Mouse (Mus musculus) neural tube, embryonic 13.5 days (tissue): Measurements from ENCODE around the gene Adgrl1. TPM values are rescaled to one million over a fixed set of nuclear protein-coding genes. Genes with fewer than 3 reads are reported as not detected.

Source experiments
- ATAC-seq: fragments of 200-750 bp; cut with Nextera tagmentation; 2 replicates; pipeline ENCODE4 v1.8.0; 2017; ENCODE audit warnings: low read depth, mild to moderate bottlenecking, moderate TSS enrichment, moderate library complexity
- H3K27ac ChIP-seq: fragments of 300-500 bp; sonication (generic); replicated peaks from 2 replicates; pipeline ENCODE4 v1.5.1; 2015; ENCODE audit warnings: moderate library complexity, mild to moderate bottlenecking, inconsistent platforms
- H3K27me3 ChIP-seq: fragments of 300-500 bp; sonication (generic); 2 replicates; pipeline ENCODE4 v1.6.1; 2015; ENCODE audit warnings: mild to moderate bottlenecking, inconsistent platforms
- H3K36me3 ChIP-seq: fragments of 300-500 bp; sonication (generic); 2 replicates; pipeline ENCODE4 v1.6.1; 2015; ENCODE audit warnings: mild to moderate bottlenecking, inconsistent platforms
- H3K4me1 ChIP-seq: fragments of 300-500 bp; sonication (generic); replicated peaks from 2 replicates; pipeline ENCODE4 v1.6.1; 2015; ENCODE audit warnings: inconsistent platforms
- H3K4me2 ChIP-seq: fragments of 300-500 bp; sonication (generic); 2 replicates; pipeline ENCODE4 v1.6.1; 2015; ENCODE audit warnings: inconsistent platforms, mild to moderate bottlenecking, moderate library complexity
- H3K4me3 ChIP-seq: fragments of 300-500 bp; sonication (generic); 2 replicates; pipeline ENCODE4 v1.5.1; 2015; ENCODE audit warnings: mild to moderate bottlenecking, inconsistent platforms
- H3K9ac ChIP-seq: fragments of 300-500 bp; sonication (generic); 2 replicates; pipeline ENCODE4 v1.6.1; 2015; ENCODE audit warnings: moderate library complexity, mild to moderate bottlenecking, inconsistent platforms
- H3K9me3 ChIP-seq: fragments of 300-500 bp; sonication (generic); 2 replicates; pipeline ENCODE4 v1.6.1; 2016; ENCODE audit warnings: inconsistent platforms
- WGBS: fragments of 180-500 bp; shearing (Covaris S2); methylation state at CpG from one replicate; pipeline ENCODE4 v1.1.7; 2015; 5-methylcytosine and 5-hydroxymethylcytosine counted together
- polyA plus RNA-seq: library from polyadenylated mRNA; unstranded; fragments of >200 nt; fragmentation: Nextera tagmentation; extraction: Ambion mirVana; gene quantifications from 2 replicates; pipeline ENCODE4 v1.2.1, GENCODE M21; 2015

Gene Adgrl1
- polyA plus RNA-seq, 1 experiment from 2014 or later, result 40.1 TPM

GRCm38 (mm10) chr8:83892061-83892460 is 7.8 kb upstream of the Adgrl1 start:
- Histone ChIP-seq H3K4me2 (no peak overlapping the region), H3K9ac (no peak overlapping the region), H3K4me1 (peaks cover 7% of the 10 kb centered on the region), H3K27me3 (peaks cover 28% of the 10 kb centered on the region), H3K4me3 (no peak overlapping the region), H3K9me3 (no peaks in the 10 kb centered on the region), H3K36me3 (no peaks in the 10 kb centered on the region), H3K27ac (no peak overlapping the region)
- 66% methylated on average over 4 of the region's 4 CpGs for WGBS
- ATAC-seq, result no peak

- H3K4me1 ChIP-seq, result peaks cover 25% of the 10 kb centered on the region
- under 1% methylated on average over 5 of the region's 5 CpGs for WGBS
- H3K9me3 ChIP-seq, result no peaks in the 10 kb centered on the region
- no peaks in the 10 kb centered on the region for H3K36me3 ChIP-seq
- ATAC-seq, result no peak
- no peak overlapping the region for H3K4me3 ChIP-seq
- no peak overlapping the region for H3K27ac ChIP-seq
- no peak overlapping the region for H3K9ac ChIP-seq
- peaks cover 28% of the 10 kb centered on the region for H3K27me3 ChIP-seq
- H3K4me2 ChIP-seq, result no peak overlapping the region
Observed at GRCm38 (mm10) chr8:83893915-83894314, 6.0 kb upstream of the Adgrl1 start.

DNA sequence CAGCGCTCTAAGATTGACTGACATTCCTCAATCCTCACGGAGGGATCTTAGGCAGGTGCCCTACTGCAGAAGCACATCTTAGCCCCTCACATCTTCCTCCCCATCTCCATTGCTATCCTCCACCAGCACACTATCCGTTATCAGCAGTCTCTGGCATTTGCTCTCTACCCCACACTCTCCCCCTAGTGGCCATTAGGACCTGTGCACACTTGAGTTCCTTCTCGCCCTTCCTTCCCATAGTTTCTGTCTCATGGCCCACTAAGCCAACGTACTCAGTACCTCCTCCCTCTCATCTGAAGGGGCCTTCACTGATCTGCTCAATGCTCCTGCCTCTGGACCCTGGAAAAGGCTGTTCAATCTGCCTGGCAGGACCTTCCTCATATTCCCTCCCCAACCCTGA is 4.0 kb upstream of the Adgrl1 start:
- no peak overlapping the region for H3K4me3 ChIP-seq
- H3K4me2 ChIP-seq, result no peak overlapping the region
- no peaks in the 10 kb centered on the region for H3K36me3 ChIP-seq
- ATAC-seq, result no peak
- peaks cover 25% of the 10 kb centered on the region for H3K4me1 ChIP-seq
- no peaks in the 10 kb centered on the region for H3K9me3 ChIP-seq
- H3K27me3 ChIP-seq, result peaks cover 28% of the 10 kb centered on the region
- WGBS, result 6% methylated on average over 5 of the region's 5 CpGs
- H3K27ac ChIP-seq, result no peak overlapping the region
- H3K9ac ChIP-seq, result no peak overlapping the region

DNA sequence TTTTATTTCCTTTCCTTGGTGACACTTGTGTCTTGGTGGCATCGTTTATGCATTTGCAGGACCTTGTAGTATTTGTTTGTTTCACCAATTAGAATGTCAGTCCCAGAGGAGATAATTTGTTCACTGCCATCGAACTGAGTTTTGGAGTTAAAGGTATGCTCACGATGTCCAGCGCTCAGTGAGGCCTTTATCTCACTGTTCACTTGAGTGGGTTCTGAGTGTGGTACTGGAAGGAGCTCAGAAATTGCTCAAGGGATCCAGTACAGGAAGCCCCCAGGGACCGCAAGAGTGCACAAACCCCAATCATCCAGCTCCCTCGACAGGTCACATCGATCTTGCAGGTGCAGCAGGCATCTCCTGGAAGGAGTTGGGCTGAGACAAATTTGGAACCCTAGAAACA is 3.4 kb upstream of the Adgrl1 start:
- Histone ChIP-seq H3K27ac (no peak overlapping the region), H3K4me3 (no peak overlapping the region), H3K36me3 (no peaks in the 10 kb centered on the region), H3K4me1 (peaks cover 25% of the 10 kb centered on the region), H3K9me3 (no peaks in the 10 kb centered on the region), H3K9ac (no peak overlapping the region), H3K4me2 (peak overlapping the region; percentile 80; the same call in 1 of the 2 replicates), H3K27me3 (peaks cover 28% of the 10 kb centered on the region)
- ATAC-seq, result no peak
- 84% methylated on average over 7 of the region's 7 CpGs for WGBS

GRCm38 (mm10) chr8:83897211-83897610 is 2.7 kb upstream of the Adgrl1 start:
- H3K9ac ChIP-seq, result peak overlapping the region; percentile 62
- H3K36me3 ChIP-seq, result no peaks in the 10 kb centered on the region
- H3K9me3 ChIP-seq, result no peaks in the 10 kb centered on the region
- 0 out of 2 replicates have a peak overlapping the region, but pooled peaks have one; percentile 13 for H3K27ac ChIP-seq
- peak overlapping the region; percentile 26 for H3K4me3 ChIP-seq
- H3K4me2 ChIP-seq, result peak overlapping the region; percentile 80
- peaks cover 32% of the 10 kb centered on the region for H3K4me1 ChIP-seq
- under 1% methylated on average over 26 of the region's 26 CpGs for WGBS
- H3K27me3 ChIP-seq, result peaks cover 24% of the 10 kb centered on the region
- ATAC-seq, result no peak

DNA sequence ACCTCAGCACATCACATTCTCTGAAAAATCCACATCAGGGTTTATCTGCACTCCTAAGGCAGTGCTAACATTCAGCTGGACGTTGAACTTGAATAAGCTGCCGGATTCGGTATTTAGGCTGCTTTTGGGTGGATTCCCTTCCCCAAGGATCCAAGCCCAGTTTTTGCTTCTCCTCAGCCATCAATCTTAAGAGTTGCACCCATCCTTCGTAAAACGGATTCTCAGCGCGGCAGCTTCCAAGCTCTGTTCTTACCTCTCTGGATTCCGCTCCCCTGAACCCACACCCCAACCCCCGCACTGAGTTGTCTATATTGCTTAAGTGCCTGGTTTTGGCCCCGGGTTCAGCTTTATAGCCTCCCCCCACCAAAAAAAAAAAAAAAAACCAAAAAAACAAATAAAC is 1.4 kb upstream of the Adgrl1 start:
- Histone ChIP-seq H3K4me2 (peak overlapping the region; percentile 80), H3K27me3 (peaks cover 17% of the 10 kb centered on the region), H3K9ac (peak overlapping the region; percentile 98), H3K27ac (peak overlapping the region; percentile 99), H3K9me3 (no peaks in the 10 kb centered on the region), H3K4me3 (peak overlapping the region; percentile 93), H3K4me1 (peaks cover 44% of the 10 kb centered on the region), H3K36me3 (no peaks in the 10 kb centered on the region)
- ATAC-seq, result no peak
- 2% methylated on average over 10 of the region's 10 CpGs for WGBS

- Histone ChIP-seq H3K27ac (peak overlapping the region; percentile 99), H3K36me3 (no peaks in the 10 kb centered on the region), H3K27me3 (peaks cover 17% of the 10 kb centered on the region), H3K4me2 (peak overlapping the region; percentile 80), H3K9me3 (no peaks in the 10 kb centered on the region), H3K4me1 (peaks cover 50% of the 10 kb centered on the region), H3K9ac (peak overlapping the region; percentile 98), H3K4me3 (peak overlapping the region; percentile 93)
- peak; percentile 6 for ATAC-seq
- under 1% methylated on average over 13 of the region's 13 CpGs for WGBS
Observed at GRCm38 (mm10) chr8:83898985-83899362, 931 bp upstream of the Adgrl1 start.

DNA sequence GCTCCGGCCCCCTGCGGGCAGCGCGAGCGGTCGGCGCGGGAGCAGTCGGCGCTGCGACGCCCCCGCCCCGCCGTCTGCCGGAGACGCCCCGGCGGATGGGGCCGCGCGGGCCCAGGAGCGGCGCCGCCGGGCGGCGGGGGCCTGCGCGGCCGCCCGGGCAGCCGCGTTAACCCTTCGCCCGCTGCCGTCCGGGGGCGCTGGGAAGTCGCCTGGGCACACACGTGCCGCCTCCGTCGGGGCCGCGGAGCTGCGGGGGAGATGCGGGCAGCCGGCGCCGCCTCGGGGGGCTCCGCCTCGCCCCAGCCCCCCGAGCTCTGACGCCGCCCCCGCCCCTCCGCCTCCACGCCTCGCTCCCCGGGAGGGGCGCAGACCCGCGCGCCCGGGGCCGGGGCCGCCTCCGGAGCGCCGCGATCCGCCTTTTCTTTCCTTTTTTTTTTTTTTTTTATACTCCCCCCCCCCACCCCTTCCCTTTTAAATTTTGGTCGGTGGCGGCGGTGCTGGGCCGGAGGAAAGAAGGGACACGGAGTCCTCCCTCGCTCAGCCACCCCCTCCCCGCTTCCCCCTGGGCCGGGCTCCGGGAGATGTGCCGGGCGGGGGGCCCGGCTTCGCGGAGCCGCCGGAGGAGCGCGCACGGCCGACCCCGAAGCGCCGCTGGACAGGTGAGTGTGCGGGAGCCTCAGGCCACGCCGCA is 506 bp downstream of the Adgrl1 start:
- Histone ChIP-seq H3K27ac (peak overlapping the region; percentile 99), H3K9me3 (no peaks in the 10 kb centered on the region), H3K36me3 (0 out of 2 replicates have a peak, but pooled peaks cover under 1% of the 10 kb centered on the region), H3K4me1 (peaks cover 63% of the 10 kb centered on the region), H3K9ac (peak overlapping the region; percentile 98), H3K4me2 (peak overlapping the region; percentile 80), H3K27me3 (peaks cover 4% of the 10 kb centered on the region), H3K4me3 (peak overlapping the region; percentile 93)
- WGBS, result 1% methylated on average over 71 of the region's 100 CpGs
- 0 out of 2 replicates have a peak, but pooled peaks have one; percentile 0 for ATAC-seq

- 1% methylated on average over 30 of the region's 40 CpGs for WGBS
- Histone ChIP-seq H3K4me1 (peaks cover 66% of the 10 kb centered on the region), H3K9ac (peak overlapping the region; percentile 98), H3K4me2 (peak overlapping the region; percentile 80), H3K4me3 (peak overlapping the region; percentile 93), H3K9me3 (no peaks in the 10 kb centered on the region), H3K27me3 (no peaks in the 10 kb centered on the region; the same call in 1 of the 2 replicates), H3K36me3 (0 out of 2 replicates have a peak, but pooled peaks cover 3% of the 10 kb centered on the region), H3K27ac (peak overlapping the region; percentile 99)
- no peak for ATAC-seq
Observed at GRCm38 (mm10) chr8:83900957-83901270, 1.0 kb downstream of the Adgrl1 start.

GRCm38 (mm10) chr8:83901566-83902485 is 1.9 kb downstream of the Adgrl1 start:
- peaks cover 64% of the 10 kb centered on the region for H3K4me1 ChIP-seq
- ATAC-seq, result no peak
- WGBS, result 13% methylated on average over 14 of the region's 14 CpGs

DNA sequence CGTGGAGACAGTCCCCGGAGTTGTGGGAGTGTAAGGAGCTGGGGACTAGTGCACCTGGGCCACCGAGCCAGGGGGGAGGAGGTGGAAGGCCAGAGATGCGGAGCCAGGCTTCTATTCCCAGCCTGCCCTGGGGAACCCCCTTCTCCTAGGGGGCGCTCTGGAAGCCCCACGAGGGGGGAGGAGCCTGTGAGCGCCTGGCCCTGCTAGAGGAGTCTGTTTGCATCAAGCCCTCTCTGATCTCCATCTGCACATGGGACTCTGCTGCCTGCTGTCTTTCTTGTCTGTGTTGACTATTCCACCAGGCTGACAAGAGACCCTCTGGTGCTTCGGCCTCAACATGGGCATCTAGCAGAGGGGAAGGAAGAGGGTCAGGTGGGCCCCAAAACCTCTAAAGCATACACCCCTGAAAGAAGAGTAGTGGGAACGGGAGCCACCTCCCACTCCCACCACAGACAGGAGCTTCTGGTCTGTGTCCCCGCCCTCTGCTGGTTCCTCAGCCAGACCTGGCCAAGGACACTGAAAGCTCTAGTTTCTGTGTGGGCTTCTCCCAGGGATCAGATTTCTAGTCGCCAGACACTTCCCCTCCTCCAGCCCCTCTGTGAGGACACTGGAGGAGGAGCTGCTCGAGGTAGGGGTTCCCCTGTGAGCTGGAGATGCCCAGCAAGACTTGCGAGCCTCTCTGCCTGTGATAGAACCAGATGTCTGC is 3.2 kb downstream of the Adgrl1 start:
- peaks cover 64% of the 10 kb centered on the region for H3K4me1 ChIP-seq
- H3K4me2 ChIP-seq, result peak overlapping the region; percentile 80
- peak overlapping the region; percentile 93 for H3K4me3 ChIP-seq
- H3K9me3 ChIP-seq, result no peaks in the 10 kb centered on the region
- peak overlapping the region; percentile 98 for H3K9ac ChIP-seq
- H3K27me3 ChIP-seq, result no peaks in the 10 kb centered on the region
- 0 out of 2 replicates have a peak, but pooled peaks cover 3% of the 10 kb centered on the region for H3K36me3 ChIP-seq
- peak overlapping the region; percentile 18; the same call in 1 of the 2 replicates for H3K27ac ChIP-seq
- ATAC-seq, result no peak
- 11% methylated on average over 13 of the region's 13 CpGs for WGBS

More at GRCm38 (mm10) chr8:83901566-83902485, 1.9 kb downstream of the Adgrl1 start:
- 0 out of 2 replicates have a peak, but pooled peaks cover 3% of the 10 kb centered on the region for H3K36me3 ChIP-seq
- peak overlapping the region; percentile 98 for H3K9ac ChIP-seq
- H3K4me3 ChIP-seq, result peak overlapping the region; percentile 93
- H3K9me3 ChIP-seq, result no peaks in the 10 kb centered on the region
- H3K27me3 ChIP-seq, result no peaks in the 10 kb centered on the region
- H3K4me2 ChIP-seq, result peak overlapping the region; percentile 80
- H3K27ac ChIP-seq, result peak overlapping the region; percentile 99
